Mouse (Mus musculus) common myeloid progenitor, adult 5-6 weeks (primary cell): ENCODE data around the gene Fscn1. TPM values are rescaled to one million over a fixed set of nuclear protein-coding genes. Genes with fewer than 3 reads are reported as not detected.

ENCODE experiments used
- total RNA-seq: library from RNA; stranded (forward); fragments of 200-1000, 187-1606 nt; gene quantifications from 2 replicates; pipeline ENCODE4 v1.2.3, GENCODE M21; 2017

The Fscn1 gene
- total RNA-seq, 1 experiment from 2014 or later, result 0.64 TPM

Other genes starting within 250 kb of the Fscn1 start
- 17.5 and 17.9 TPM in 2 replicates for gene Tnrc18, start 142.7 kb upstream of the Fscn1 start, total RNA-seq
- 2.0 and 3.9 TPM in 2 replicates for gene Fbxl18, start 64.9 kb upstream of the Fscn1 start, total RNA-seq
- 1,770 and 1,788 TPM in 2 replicates for gene Actb, start 53.6 kb upstream of the Fscn1 start, total RNA-seq
- gene Rnf216, start 152.7 kb downstream of the Fscn1 start, total RNA-seq, result 46.8 and 76.1 TPM in 2 replicates
- 0.09 TPM in 1 of 2 replicates, not detected in the other for gene Olfr718-ps1, start 187.2 kb downstream of the Fscn1 start, total RNA-seq
- 4.8 and 8.4 TPM in 2 replicates for gene Rbak, start 220.4 kb downstream of the Fscn1 start, total RNA-seq
- not detected in 2 replicates for gene Spdye4b, start 220.7 kb downstream of the Fscn1 start, total RNA-seq